Mouse (Mus musculus) myocyte (in vitro differentiated cells): ENCODE data around the gene Arntl2. TPM values are rescaled to one million over a fixed set of nuclear protein-coding genes. Genes with fewer than 3 reads are reported as not detected.

Source experiments
- H3K27me3 ChIP-seq: one replicate; pipeline ENCODE4 v1.6.1; 2011; ENCODE audit not compliant: control insufficient read depth, insufficient read depth, insufficient read length
- H3K36me3 ChIP-seq: one replicate; pipeline ENCODE4 v1.6.1; 2011; ENCODE audit not compliant: control insufficient read depth, insufficient read depth
- H3K4me2 ChIP-seq: one replicate; pipeline ENCODE4 v1.6.1; 2011; ENCODE audit warnings: low read depth, control low read depth
- H3K4me3 ChIP-seq: one replicate; pipeline ENCODE4 v1.5.1; 2011; ENCODE audit warnings: mild to moderate bottlenecking, control low read depth, moderate library complexity
- H3K79me2 ChIP-seq: one replicate; pipeline ENCODE4 v1.6.1; 2011; ENCODE audit not compliant: control insufficient read depth, insufficient read depth
- H3ac ChIP-seq: one replicate; pipeline ENCODE4 v1.6.1; 2011; ENCODE audit not compliant: control insufficient read depth, insufficient read length
- CEBPB ChIP-seq: IDR thresholded peaks from 2 replicates; pipeline ENCODE4 v1.6.1; 2011; ENCODE audit warnings: mild to moderate bottlenecking, moderate library complexity; ENCODE audit not compliant: poor library complexity, insufficient read depth, severe bottlenecking
- MAX ChIP-seq: IDR thresholded peaks from one replicate; pipeline ENCODE4 v1.6.1; 2011; ENCODE audit warnings: low read depth, mild to moderate bottlenecking, control low read depth
- MYOD1 ChIP-seq, 3 experiments: IDR thresholded peaks; one replicate each; pipeline ENCODE4 v1.6.1; 2011; ENCODE audit warnings: control low read depth in 2 of 3, low read depth in 2 of 3, mild to moderate bottlenecking in 2 of 3, moderate library complexity in 1 of 3; ENCODE audit not compliant: insufficient read length in 2 of 3, control insufficient read depth in 1 of 3
- MYOG ChIP-seq, 3 experiments: IDR thresholded peaks; one replicate each; pipeline ENCODE4 v1.6.1; 2011; ENCODE audit warnings: control low read depth in 2 of 3, low read depth in 2 of 3, mild to moderate bottlenecking in 2 of 3; ENCODE audit not compliant: insufficient read length in 2 of 3, control insufficient read depth in 1 of 3, insufficient read depth in 1 of 3
- POLR2A ChIP-seq: IDR thresholded peaks from one replicate; pipeline ENCODE4 v1.6.1; 2011; ENCODE audit warnings: low read depth, mild to moderate bottlenecking, control low read depth, moderate library complexity; ENCODE audit not compliant: insufficient read length
- POLR2AphosphoS2 ChIP-seq: IDR thresholded peaks from one replicate; pipeline ENCODE4 v1.6.1; 2011; ENCODE audit warnings: low read depth, control low read depth; ENCODE audit not compliant: insufficient read length
- REST ChIP-seq: IDR thresholded peaks from one replicate; pipeline ENCODE4 v1.6.1; 2011; ENCODE audit warnings: mild to moderate bottlenecking, control low read depth, moderate library complexity; ENCODE audit not compliant: insufficient read depth, insufficient read length
- SRF ChIP-seq: IDR thresholded peaks from one replicate; pipeline ENCODE4 v1.6.1; 2011; ENCODE audit warnings: low read depth; ENCODE audit not compliant: control insufficient read depth, insufficient read length
- TCF12 ChIP-seq: IDR thresholded peaks from one replicate; pipeline ENCODE4 v1.6.1; 2011; ENCODE audit warnings: mild to moderate bottlenecking, control low read depth; ENCODE audit not compliant: poor library complexity, insufficient read depth, severe bottlenecking
- TCF3 ChIP-seq: IDR thresholded peaks from one replicate; pipeline ENCODE4 v1.6.1; 2011; ENCODE audit warnings: low read depth, control low read depth; ENCODE audit not compliant: insufficient read length
- USF1 ChIP-seq: IDR thresholded peaks from one replicate; pipeline ENCODE4 v1.6.1; 2011; ENCODE audit warnings: low read depth, mild to moderate bottlenecking, control low read depth, moderate library complexity
- polyA plus RNA-seq: library from polyadenylated mRNA; unstranded; fragments of >200 nt; fragmentation: generic; extraction: Trizol; gene quantifications from one replicate; pipeline ENCODE4 v1.2.1, GENCODE M21; 2012; ENCODE audit warnings: missing spikeins

Arntl2 gene
- polyA plus RNA-seq, 1 experiment, result 0.52 TPM

- Histone ChIP-seq H3K27me3 (no peaks in the 10 kb centered on the region), H3ac (no peak overlapping the region), H3K4me2 (no peak overlapping the region), H3K36me3 (no peaks in the 10 kb centered on the region), H3K4me3 (no peak overlapping the region), H3K79me2 (no peaks in the 10 kb centered on the region)
- no peak for TF ChIP-seq TCF3
- TF ChIP-seq TCF12, result no peak
- no peak for TF ChIP-seq SRF
- no peak for TF ChIP-seq MYOD1 (IDR thresholded peaks at IDR 0.05; ENCODE audit: control insufficient read depth in 1 of 3, insufficient read length in 2 of 3, low read depth in 2 of 3)
- no peak for TF ChIP-seq MAX
- TF ChIP-seq CEBPB, result no peak
- no peak for TF ChIP-seq POLR2AphosphoS2
- no peak for TF ChIP-seq USF1
- no peak for TF ChIP-seq POLR2A
- TF ChIP-seq REST, result no peak
- TF ChIP-seq MYOG (IDR thresholded peaks at IDR 0.05; ENCODE audit: control insufficient read depth in 1 of 3, insufficient read depth in 1 of 3, insufficient read length in 2 of 3, low read depth in 2 of 3), result no peak
These were observed 84.4 kb downstream of the Arntl2 start for GRCm38 (mm10) chr6:146880296-146880695.

GRCm38 (mm10) chr6:146881896-146882770 lies 86.3 kb downstream of the Arntl2 start:
- Histone ChIP-seq H3K4me2 (no peak overlapping the region), H3K4me3 (no peak overlapping the region), H3K79me2 (no peaks in the 10 kb centered on the region), H3ac (no peak overlapping the region), H3K27me3 (no peaks in the 10 kb centered on the region), H3K36me3 (no peaks in the 10 kb centered on the region)
- TF ChIP-seq REST, result no peak
- TF ChIP-seq MYOD1 (IDR thresholded peaks at IDR 0.05; ENCODE audit: control insufficient read depth in 1 of 3, insufficient read length in 2 of 3, low read depth in 2 of 3), result no peak
- no peak for TF ChIP-seq TCF3
- TF ChIP-seq CEBPB, result no peak
- no peak for TF ChIP-seq USF1

Other genes starting within 250 kb of the Arntl2 start
- 54.4 TPM for gene Fgfr1op2, start 218.9 kb upstream of the Arntl2 start, polyA plus RNA-seq
- gene Ints13, start 218.2 kb upstream of the Arntl2 start, polyA plus RNA-seq, result 18.4 TPM
- 53.5 TPM for gene Med21, start 153.5 kb upstream of the Arntl2 start, polyA plus RNA-seq
- 9.3 TPM for gene Tm7sf3, start 153.2 kb upstream of the Arntl2 start, polyA plus RNA-seq
- 6.9 TPM for gene Stk38l, start 71.1 kb upstream of the Arntl2 start, polyA plus RNA-seq
- not detected for gene Smco2, start 54.0 kb downstream of the Arntl2 start, polyA plus RNA-seq
- gene Ppfibp1, start 92.4 kb downstream of the Arntl2 start, polyA plus RNA-seq, result 79.3 TPM
- gene 1700034J05Rik, start 158.4 kb downstream of the Arntl2 start, polyA plus RNA-seq, result 0.02 TPM
- 0.90 TPM for gene Rep15, start 236.5 kb downstream of the Arntl2 start, polyA plus RNA-seq
- 44.9 TPM for gene Mrps35, start 246.7 kb downstream of the Arntl2 start, polyA plus RNA-seq